Mouse (Mus musculus) hindbrain, embryonic 10.5 days (tissue): ENCODE data around the gene Iqcn. TPM values are rescaled to one million over a fixed set of nuclear protein-coding genes. Genes with fewer than 3 reads are reported as not detected.

ENCODE experiments used
- DNase-seq: peaks from one replicate; pipeline ENCODE4 v3.0.0-alpha.2; 2017; ENCODE audit warnings: low spot score
- H3K27ac ChIP-seq: fragments of 300-500 bp; sonication (generic); 2 replicates; pipeline ENCODE4 v1.5.1; 2016; ENCODE audit warnings: mild to moderate bottlenecking, moderate library complexity
- H3K27me3 ChIP-seq: fragments of 300-500 bp; sonication (generic); 2 replicates; pipeline ENCODE4 v1.6.1; 2016; ENCODE audit warnings: mild to moderate bottlenecking; ENCODE audit not compliant: poor library complexity, insufficient read depth, severe bottlenecking
- H3K36me3 ChIP-seq: fragments of 300-500 bp; sonication (generic); 2 replicates; pipeline ENCODE4 v1.6.1; 2016; ENCODE audit warnings: mild to moderate bottlenecking, moderate library complexity
- H3K4me1 ChIP-seq: fragments of 300-500 bp; sonication (generic); replicated peaks from 2 replicates; pipeline ENCODE4 v1.6.1; 2016; ENCODE audit warnings: mild to moderate bottlenecking
- H3K4me3 ChIP-seq: fragments of 300-500 bp; sonication (generic); 2 replicates; pipeline ENCODE4 v1.5.1; 2016; ENCODE audit warnings: mild to moderate bottlenecking, moderate library complexity
- H3K9me3 ChIP-seq: fragments of 300-500 bp; sonication (generic); 2 replicates; pipeline ENCODE4 v1.6.1; 2016; ENCODE audit warnings: mild to moderate bottlenecking, moderate library complexity
- WGBS: fragments of 180-500 bp; shearing (Covaris S2); methylation state at CpG from one replicate; pipeline ENCODE4 v1.1.7; 2016; 5-methylcytosine and 5-hydroxymethylcytosine counted together
- polyA plus RNA-seq: library from polyadenylated mRNA; unstranded; fragments of >200 nt; fragmentation: Nextera tagmentation; extraction: Ambion mirVana; gene quantifications from 2 replicates; pipeline ENCODE4 v1.2.1, GENCODE M21; 2016

Gene Iqcn
- polyA plus RNA-seq, 1 experiment from 2014 or later: not detected

- Histone ChIP-seq H3K9me3 (no peaks in the 10 kb centered on the region), H3K27me3 (peaks cover 18% of the 10 kb centered on the region), H3K4me3 (no peak overlapping the region), H3K36me3 (peaks cover 27% of the 10 kb centered on the region), H3K27ac (no peak overlapping the region), H3K4me1 (peaks cover 68% of the 10 kb centered on the region)
- 66% methylated on average over 22 of the region's 22 CpGs for WGBS
- peak; percentile 43 for DNase-seq
Observed at GRCm38 (mm10) chr8:70757523-70758307, 54.5 kb downstream of the Iqcn start.

- peak overlapping the region; percentile 2; the same call in 1 of the 2 replicates for H3K4me3 ChIP-seq
- no peak for DNase-seq
- 81% methylated on average over 7 of the region's 7 CpGs for WGBS
- peaks cover 27% of the 10 kb centered on the region for H3K36me3 ChIP-seq
- no peaks in the 10 kb centered on the region for H3K9me3 ChIP-seq
- H3K4me1 ChIP-seq: peaks cover 62% of the 10 kb centered on the region
- peaks cover 18% of the 10 kb centered on the region for H3K27me3 ChIP-seq
- no peak overlapping the region for H3K27ac ChIP-seq
Observed at GRCm38 (mm10) chr8:70758308-70758615, 55.0 kb downstream of the Iqcn start.

- H3K9me3 ChIP-seq: no peaks in the 10 kb centered on the region
- H3K27ac ChIP-seq: 0 out of 2 replicates have a peak overlapping the region, but pooled peaks have one; percentile 16
- DNase-seq: no peak
- WGBS: 73% methylated on average over 19 of the region's 19 CpGs
- peaks cover 18% of the 10 kb centered on the region for H3K27me3 ChIP-seq
- H3K36me3 ChIP-seq: peaks cover 31% of the 10 kb centered on the region
- peak overlapping the region; percentile 81; the same call in 1 of the 2 replicates for H3K4me3 ChIP-seq
- peaks cover 58% of the 10 kb centered on the region for H3K4me1 ChIP-seq
Observed at GRCm38 (mm10) chr8:70758616-70759561, 55.6 kb downstream of the Iqcn start.

DNA sequence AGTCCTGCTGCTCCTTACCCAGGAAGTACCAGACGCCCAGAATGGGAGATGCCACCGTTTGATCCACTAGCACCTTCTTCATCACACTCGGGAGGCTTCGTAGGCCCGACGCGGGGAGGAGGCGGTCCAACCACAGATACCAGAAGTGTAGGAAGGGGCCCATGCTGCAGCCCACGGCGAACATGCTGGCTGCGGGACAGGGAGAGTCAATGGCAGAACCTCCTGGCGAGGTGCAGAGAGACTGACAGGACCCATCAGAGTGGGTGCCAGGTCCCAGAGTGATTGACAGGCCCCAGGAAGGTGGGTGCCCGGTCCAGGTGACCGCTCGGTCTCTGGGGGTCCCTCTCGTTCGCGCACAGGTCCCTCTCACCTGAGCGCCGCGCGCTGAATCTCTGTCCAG lies 57.1 kb downstream of the Iqcn start:
- Histone ChIP-seq H3K27me3 (peaks cover 14% of the 10 kb centered on the region), H3K9me3 (no peaks in the 10 kb centered on the region), H3K4me1 (peaks cover 56% of the 10 kb centered on the region), H3K27ac (peak overlapping the region; percentile 86), H3K4me3 (peak overlapping the region; percentile 81), H3K36me3 (peaks cover 36% of the 10 kb centered on the region)
- no peak for DNase-seq
- 2% methylated on average over 22 of the region's 22 CpGs for WGBS

DNA sequence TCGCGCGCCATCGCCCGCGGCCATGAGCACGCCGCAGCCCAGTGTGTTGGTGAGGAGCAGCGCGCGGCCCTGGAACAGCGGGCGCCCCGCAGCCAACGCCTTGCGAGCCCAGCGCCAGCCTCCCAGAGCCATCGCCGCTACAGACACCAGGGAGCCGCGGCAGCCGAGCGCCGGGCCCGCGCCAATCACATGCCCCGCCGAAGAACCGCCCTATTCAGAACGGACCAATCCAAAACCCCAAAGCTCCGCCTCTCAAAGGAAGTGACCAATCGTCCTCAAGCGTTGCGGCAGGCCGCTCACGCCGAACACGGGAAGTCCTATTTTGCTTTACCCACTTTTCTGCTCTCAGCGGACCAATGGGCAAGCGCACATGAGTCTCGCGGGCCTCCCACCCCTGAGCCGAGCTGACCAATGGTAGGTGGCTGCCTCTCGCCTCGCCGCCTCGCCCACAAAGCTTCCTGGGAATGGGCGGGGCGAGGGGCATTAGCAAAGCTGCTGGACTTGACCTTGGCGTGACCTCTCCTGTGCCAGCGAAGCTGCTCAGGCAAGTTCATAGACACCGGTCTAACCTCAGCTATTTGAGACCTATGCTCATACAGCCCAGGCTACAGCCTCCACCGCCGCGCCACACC lies 57.6 kb downstream of the Iqcn start, which contains the start of gene Mpv17l2:
Gene Mpv17l2, minus strand, starts transcription at position 172 of the 632 bp plus-strand sequence.
- WGBS: under 1% methylated on average over 55 of the region's 55 CpGs
- H3K36me3 ChIP-seq: peaks cover 36% of the 10 kb centered on the region
- peak; percentile 98 for DNase-seq

DNA sequence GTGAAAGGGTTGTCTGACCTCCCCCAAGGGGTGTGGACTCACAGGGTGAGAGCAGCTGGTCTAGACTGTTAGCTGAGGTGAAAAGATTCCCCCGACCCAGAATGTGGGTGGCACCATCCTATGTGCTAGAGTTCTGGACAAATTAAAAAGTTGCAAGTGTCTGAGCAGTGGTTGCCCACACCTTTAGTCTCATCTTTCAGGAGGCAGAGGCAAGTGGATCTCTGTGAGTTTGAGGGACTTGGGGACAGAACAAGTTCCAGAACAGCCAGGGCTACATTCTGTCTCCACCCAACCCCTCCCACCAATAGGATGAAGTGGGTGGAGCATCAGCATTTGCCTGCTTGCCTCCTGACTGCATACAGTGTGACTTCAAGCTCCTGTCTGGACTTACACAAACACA lies 58.9 kb downstream of the Iqcn start:
- peaks cover 25% of the 10 kb centered on the region for H3K36me3 ChIP-seq
- no peak for DNase-seq
- peaks cover 67% of the 10 kb centered on the region for H3K4me1 ChIP-seq
- no peak overlapping the region for H3K27ac ChIP-seq
- H3K4me3 ChIP-seq: no peak overlapping the region
- H3K27me3 ChIP-seq: peaks cover 15% of the 10 kb centered on the region
- 91% methylated on average over 1 of the region's 1 CpGs for WGBS
- no peaks in the 10 kb centered on the region for H3K9me3 ChIP-seq

More for the DNA sequence above, 57.6 kb downstream of the Iqcn start, which contains the start of gene Mpv17l2:
- peaks cover 56% of the 10 kb centered on the region for H3K4me1 ChIP-seq
- no peaks in the 10 kb centered on the region for H3K9me3 ChIP-seq
- H3K4me3 ChIP-seq: peak within 1 kb of the TSS; percentile 81
- peak within 1 kb of the TSS; percentile 86 for H3K27ac ChIP-seq
- H3K27me3 ChIP-seq: peaks cover 12% of the 10 kb centered on the region

GRCm38 (mm10) chr8:70763354-70763753 lies 60.1 kb downstream of the Iqcn start:
- H3K4me3 ChIP-seq: no peak overlapping the region
- H3K27ac ChIP-seq: no peak overlapping the region; the same call in 1 of the 2 replicates
- DNase-seq: peak; percentile 69
- peaks cover 27% of the 10 kb centered on the region for H3K27me3 ChIP-seq
- H3K36me3 ChIP-seq: peaks cover 23% of the 10 kb centered on the region
- no peaks in the 10 kb centered on the region for H3K9me3 ChIP-seq
- 6% methylated on average over 3 of the region's 3 CpGs for WGBS
- peaks cover 66% of the 10 kb centered on the region for H3K4me1 ChIP-seq

DNA sequence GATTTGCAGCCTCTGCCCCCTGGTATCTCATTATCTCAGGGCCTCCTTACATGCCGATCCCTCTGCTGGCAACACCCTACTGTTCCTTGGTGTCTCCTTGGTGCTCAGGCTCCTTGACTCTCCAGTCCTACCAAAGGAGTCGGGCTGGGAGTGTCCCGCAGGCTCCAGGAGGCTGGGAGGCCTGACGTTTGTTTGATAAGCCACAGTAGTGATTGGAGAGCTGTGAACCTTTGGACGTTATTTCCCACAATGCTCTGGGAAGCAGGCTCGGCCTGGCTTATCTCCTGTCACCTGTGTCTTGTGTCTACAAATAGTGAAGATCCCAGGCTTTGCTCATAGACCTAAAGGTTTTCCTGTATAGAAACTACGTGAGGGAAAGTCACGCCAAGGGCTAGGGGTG lies 60.8 kb downstream of the Iqcn start:
- peaks cover 31% of the 10 kb centered on the region for H3K27me3 ChIP-seq
- H3K4me3 ChIP-seq: no peak overlapping the region
- WGBS: 86% methylated on average over 8 of the region's 8 CpGs
- no peaks in the 10 kb centered on the region for H3K9me3 ChIP-seq
- peaks cover 65% of the 10 kb centered on the region for H3K4me1 ChIP-seq
- no peak overlapping the region; the same call in 1 of the 2 replicates for H3K27ac ChIP-seq
- peaks cover 25% of the 10 kb centered on the region for H3K36me3 ChIP-seq
- DNase-seq: no peak

- 94% methylated on average over 13 of the region's 13 CpGs for WGBS
- H3K27me3 ChIP-seq: peaks cover 31% of the 10 kb centered on the region
- H3K4me1 ChIP-seq: peaks cover 65% of the 10 kb centered on the region
Observed at GRCm38 (mm10) chr8:70764676-70765075, 61.4 kb downstream of the Iqcn start.

DNA sequence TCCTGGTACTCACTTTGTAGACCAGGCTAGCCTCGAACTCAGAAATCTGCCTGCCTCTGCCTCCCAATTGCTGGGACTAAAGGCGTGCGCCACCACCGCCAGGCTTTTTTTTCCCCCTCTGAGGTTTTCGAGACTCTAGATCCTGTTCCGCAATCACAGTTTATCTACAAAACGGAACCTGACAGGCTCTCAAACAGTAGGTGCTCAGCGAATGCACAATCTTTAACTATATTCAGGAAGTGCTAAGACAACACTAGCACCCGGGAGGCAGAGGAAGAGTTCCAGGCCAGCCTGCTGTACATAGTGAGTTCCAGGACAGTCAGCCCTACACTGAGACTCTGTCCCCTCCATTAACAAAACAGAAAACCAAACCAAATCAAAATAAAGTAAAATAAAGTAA lies 62.1 kb downstream of the Iqcn start:
- DNase-seq: no peak
- peaks cover 31% of the 10 kb centered on the region for H3K27me3 ChIP-seq
- peaks cover 61% of the 10 kb centered on the region for H3K4me1 ChIP-seq
- peak overlapping the region; percentile 50 for H3K4me3 ChIP-seq
- no peaks in the 10 kb centered on the region for H3K9me3 ChIP-seq
- no peak overlapping the region for H3K27ac ChIP-seq
- WGBS: 81% methylated on average over 9 of the region's 9 CpGs
- H3K36me3 ChIP-seq: peaks cover 38% of the 10 kb centered on the region

More at GRCm38 (mm10) chr8:70764676-70765075, 61.4 kb downstream of the Iqcn start:
- no peak overlapping the region for H3K27ac ChIP-seq
- DNase-seq: no peak
- peaks cover 32% of the 10 kb centered on the region for H3K36me3 ChIP-seq
- H3K4me3 ChIP-seq: no peak overlapping the region
- no peaks in the 10 kb centered on the region for H3K9me3 ChIP-seq

DNA sequence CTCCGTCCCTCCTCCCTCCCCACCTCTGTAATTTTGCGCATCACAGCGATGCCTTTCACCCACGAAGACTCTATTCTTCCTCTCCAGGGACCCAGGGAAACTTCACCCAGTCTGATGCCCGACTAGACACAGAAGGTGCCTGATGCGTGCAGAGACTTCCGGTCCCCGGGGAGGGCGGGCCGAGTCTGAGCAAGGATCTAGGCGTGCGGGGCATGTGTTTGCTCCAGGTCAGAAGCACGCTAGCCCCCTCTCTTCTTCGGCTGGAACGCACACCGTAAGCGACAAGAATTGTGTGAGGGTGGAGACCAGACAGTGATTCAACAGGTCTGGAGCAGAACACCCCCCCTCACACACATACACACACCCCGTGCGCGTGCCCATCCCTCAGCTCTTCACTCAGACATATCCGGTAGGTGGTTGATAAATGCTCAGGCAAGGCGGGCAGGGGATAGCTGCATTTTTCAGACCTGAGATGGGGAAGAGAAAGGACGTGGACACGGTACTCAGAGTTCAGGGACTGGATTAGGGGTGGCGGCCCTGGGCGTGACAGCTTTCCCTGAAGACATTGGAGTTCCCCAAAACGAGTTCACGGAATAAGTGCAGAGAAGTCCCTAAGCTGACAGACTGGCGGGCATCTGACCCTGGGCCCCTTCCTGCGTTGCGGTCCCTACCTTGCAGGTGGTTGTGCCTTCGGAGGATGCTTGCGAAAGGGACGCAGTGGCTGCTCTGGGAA lies 62.7 kb downstream of the Iqcn start:
- Histone ChIP-seq H3K9me3 (no peaks in the 10 kb centered on the region), H3K36me3 (peaks cover 45% of the 10 kb centered on the region), H3K27ac (peak overlapping the region; percentile 77), H3K4me1 (peaks cover 57% of the 10 kb centered on the region), H3K4me3 (peak overlapping the region; percentile 50), H3K27me3 (peaks cover 34% of the 10 kb centered on the region)
- 2% methylated on average over 34 of the region's 34 CpGs for WGBS
- peak; percentile 56 for DNase-seq
